Mouse (Mus musculus) embryonic facial prominence, embryonic 15.5 days (tissue): ENCODE measurements around the gene Creb3. TPM values are rescaled to one million over a fixed set of nuclear protein-coding genes. Genes with fewer than 3 reads are reported as not detected.
"Not testable (repeated sequence)": the region's sequence is repeated elsewhere in the genome, so short reads cannot be mapped to it uniquely, and the experiment has no call there.

Source experiments
- ATAC-seq: fragments of 200-750 bp; cut with Nextera tagmentation; 2 replicates; pipeline ENCODE4 v1.8.0; 2017; ENCODE audit warnings: low read depth, moderate TSS enrichment; ENCODE audit not compliant: insufficient number of reproducible peaks, low FRiP score, low TSS enrichment
- H3K27ac ChIP-seq: fragments of 300-500 bp; sonication (generic); replicated peaks from 2 replicates; pipeline ENCODE4 v1.5.1; 2015; ENCODE audit warnings: mild to moderate bottlenecking, inconsistent platforms
- H3K27me3 ChIP-seq: fragments of 300-500 bp; sonication (generic); 2 replicates; pipeline ENCODE4 v1.6.1; 2015; ENCODE audit warnings: inconsistent platforms
- H3K36me3 ChIP-seq: fragments of 300-500 bp; sonication (generic); 2 replicates; pipeline ENCODE4 v1.6.1; 2015; ENCODE audit warnings: mild to moderate bottlenecking, inconsistent platforms
- H3K4me1 ChIP-seq: fragments of 300-500 bp; sonication (generic); 2 replicates; pipeline ENCODE4 v1.6.1; 2015; ENCODE audit warnings: inconsistent platforms
- H3K4me2 ChIP-seq: fragments of 300-500 bp; sonication (generic); replicated peaks from 2 replicates; pipeline ENCODE4 v1.6.1; 2015; ENCODE audit warnings: mild to moderate bottlenecking, inconsistent platforms
- H3K4me3 ChIP-seq: fragments of 300-500 bp; sonication (generic); replicated peaks from 2 replicates; pipeline ENCODE4 v1.5.1; 2015; ENCODE audit warnings: mild to moderate bottlenecking, inconsistent platforms
- H3K9ac ChIP-seq: fragments of 300-500 bp; sonication (generic); 2 replicates; pipeline ENCODE4 v1.6.1; 2015; ENCODE audit warnings: inconsistent platforms
- H3K9me3 ChIP-seq: fragments of 300-500 bp; sonication (generic); replicated peaks from 2 replicates; pipeline ENCODE4 v1.6.1; 2016; ENCODE audit warnings: inconsistent platforms
- WGBS: fragments of 180-500 bp; shearing (Covaris S2); methylation state at CpG from one replicate; pipeline ENCODE4 v1.1.7; 2015; 5-methylcytosine and 5-hydroxymethylcytosine counted together
- polyA plus RNA-seq: library from polyadenylated mRNA; unstranded; fragments of >200 nt; fragmentation: Nextera tagmentation; extraction: Ambion mirVana; gene quantifications from 2 replicates; pipeline ENCODE4 v1.2.1, GENCODE M21; 2015

The Creb3 gene
- polyA plus RNA-seq, 1 experiment from 2014 or later, result 77.5 TPM

GRCm38 (mm10) chr4:43533270-43533669, 28.9 kb upstream of the Creb3 start:
- 80% methylated on average over 9 of the region's 9 CpGs for WGBS

GRCm38 (mm10) chr4:43535628-43536027, 26.5 kb upstream of the Creb3 start:
- WGBS, result 91% methylated on average over 8 of the region's 8 CpGs
- no peak overlapping the region for H3K27ac ChIP-seq
- no peak overlapping the region for H3K4me2 ChIP-seq
- H3K36me3 ChIP-seq, result peaks cover 97% of the 10 kb centered on the region
- H3K9ac ChIP-seq, result no peak overlapping the region
- no peaks in the 10 kb centered on the region for H3K9me3 ChIP-seq
- H3K27me3 ChIP-seq, result no peaks in the 10 kb centered on the region
- H3K4me3 ChIP-seq, result no peak overlapping the region
- H3K4me1 ChIP-seq, result no peaks in the 10 kb centered on the region
- ATAC-seq, result no peak

More at GRCm38 (mm10) chr4:43533270-43533669, 28.9 kb upstream of the Creb3 start:
- H3K9me3 ChIP-seq, result no peaks in the 10 kb centered on the region
- H3K4me1 ChIP-seq, result 0 out of 2 replicates have a peak, but pooled peaks cover 3% of the 10 kb centered on the region
- ATAC-seq, result no peak
- H3K36me3 ChIP-seq, result peaks cover 73% of the 10 kb centered on the region
- no peak overlapping the region for H3K27ac ChIP-seq
- H3K4me3 ChIP-seq, result no peak overlapping the region
- H3K27me3 ChIP-seq, result no peaks in the 10 kb centered on the region
- no peak overlapping the region for H3K4me2 ChIP-seq
- H3K9ac ChIP-seq, result no peak overlapping the region

- WGBS, result 95% methylated on average over 9 of the region's 9 CpGs
- H3K36me3 ChIP-seq, result peaks cover 97% of the 10 kb centered on the region
These were observed 26.1 kb upstream of the Creb3 start for GRCm38 (mm10) chr4:43536031-43536430.

DNA sequence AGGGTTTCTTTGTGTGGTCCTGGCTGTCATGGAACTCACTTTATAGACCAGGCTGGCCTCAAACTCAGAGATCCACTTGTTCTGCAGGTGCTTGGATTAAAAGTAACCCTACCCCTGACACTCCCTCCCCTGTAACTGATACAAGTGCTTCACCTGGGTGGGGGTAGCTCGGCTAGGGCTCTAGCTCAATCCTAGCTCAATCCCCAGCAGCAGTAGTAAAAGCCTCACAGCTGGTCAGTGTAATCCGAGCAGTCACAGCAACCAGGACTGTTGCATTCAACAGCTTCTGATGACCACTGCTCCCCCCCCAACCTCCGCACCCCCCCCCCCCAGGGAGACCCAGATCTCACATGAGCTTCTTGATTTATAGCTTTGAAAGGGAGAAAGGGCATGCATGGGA, 20.1 kb upstream of the Creb3 start:
- Histone ChIP-seq H3K4me2 (no peak overlapping the region), H3K27me3 (no peaks in the 10 kb centered on the region), H3K27ac (no peak overlapping the region), H3K36me3 (peaks cover 99% of the 10 kb centered on the region), H3K4me1 (no peaks in the 10 kb centered on the region), H3K4me3 (no peak overlapping the region), H3K9me3 (no peaks in the 10 kb centered on the region), H3K9ac (no peak overlapping the region)
- no peak for ATAC-seq
- WGBS, result 43% methylated on average over 3 of the region's 3 CpGs

More at GRCm38 (mm10) chr4:43536031-43536430, 26.1 kb upstream of the Creb3 start:
- ATAC-seq, result no peak
- H3K4me1 ChIP-seq, result no peaks in the 10 kb centered on the region
- H3K4me2 ChIP-seq, result no peak overlapping the region
- H3K4me3 ChIP-seq, result no peak overlapping the region
- no peaks in the 10 kb centered on the region for H3K27me3 ChIP-seq
- no peak overlapping the region for H3K27ac ChIP-seq
- no peak overlapping the region for H3K9ac ChIP-seq
- H3K9me3 ChIP-seq, result no peaks in the 10 kb centered on the region

GRCm38 (mm10) chr4:43546375-43547047, 15.6 kb upstream of the Creb3 start:
- ATAC-seq, result no peak
- H3K4me1 ChIP-seq, result no peaks in the 10 kb centered on the region
- H3K4me2 ChIP-seq, result no peak overlapping the region
- 91% methylated on average over 12 of the region's 12 CpGs for WGBS
- no peaks in the 10 kb centered on the region for H3K27me3 ChIP-seq
- no peak overlapping the region for H3K9ac ChIP-seq
- H3K27ac ChIP-seq, result no peak overlapping the region
- no peak overlapping the region for H3K4me3 ChIP-seq
- peaks cover 100% of the 10 kb centered on the region for H3K36me3 ChIP-seq
- H3K9me3 ChIP-seq, result no peaks in the 10 kb centered on the region

- H3K4me1 ChIP-seq, result no peaks in the 10 kb centered on the region
- no peak for ATAC-seq
- WGBS, result 94% methylated on average over 8 of the region's 8 CpGs
- H3K9me3 ChIP-seq, result no peaks in the 10 kb centered on the region
- no peak overlapping the region for H3K27ac ChIP-seq
- H3K27me3 ChIP-seq, result no peaks in the 10 kb centered on the region
- H3K36me3 ChIP-seq, result peaks cover 99% of the 10 kb centered on the region
- H3K4me2 ChIP-seq, result no peak overlapping the region
- no peak overlapping the region for H3K4me3 ChIP-seq
- H3K9ac ChIP-seq, result no peak overlapping the region
These were observed 15.0 kb upstream of the Creb3 start for GRCm38 (mm10) chr4:43547160-43547559.

- WGBS, result 94% methylated on average over 12 of the region's 12 CpGs
- Histone ChIP-seq H3K4me2 (no peak overlapping the region), H3K27me3 (no peaks in the 10 kb centered on the region), H3K4me3 (no peak overlapping the region), H3K27ac (no peak overlapping the region), H3K9ac (no peak overlapping the region), H3K36me3 (peaks cover 99% of the 10 kb centered on the region), H3K9me3 (no peaks in the 10 kb centered on the region), H3K4me1 (no peaks in the 10 kb centered on the region)
- no peak for ATAC-seq
These were observed 13.1 kb upstream of the Creb3 start for GRCm38 (mm10) chr4:43549055-43549454.

GRCm38 (mm10) chr4:43551854-43552253, 10.3 kb upstream of the Creb3 start:
- not testable (repeated sequence) for H3K9me3 ChIP-seq, H3K27ac ChIP-seq, H3K4me1 ChIP-seq, H3K4me3 ChIP-seq, H3K9ac ChIP-seq, H3K4me2 ChIP-seq, ATAC-seq, H3K27me3 ChIP-seq
- 87% methylated on average over 6 of the region's 6 CpGs for WGBS
- peaks cover 99% of the 10 kb centered on the region for H3K36me3 ChIP-seq

DNA sequence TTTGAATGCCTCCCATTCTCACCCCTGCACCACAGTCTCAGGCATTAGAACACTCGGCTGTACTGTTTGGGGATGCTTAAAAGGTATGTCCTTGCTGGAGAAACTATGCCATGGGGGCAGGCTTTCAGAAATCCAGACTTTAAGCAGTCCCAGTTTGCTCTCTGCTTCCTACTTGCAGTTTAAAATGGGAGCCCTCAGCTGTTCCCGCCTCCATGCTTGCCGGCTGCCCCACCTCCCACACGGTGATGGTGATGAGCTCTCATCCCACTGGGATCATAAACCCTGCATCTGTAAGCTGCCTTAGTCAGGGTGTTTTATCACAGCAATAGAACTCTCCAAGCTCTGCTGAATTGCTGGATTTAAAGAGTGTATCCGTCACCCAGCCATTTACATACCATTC, 9.7 kb upstream of the Creb3 start:
- 98% methylated on average over 5 of the region's 5 CpGs for WGBS
- H3K36me3 ChIP-seq, result peaks cover 93% of the 10 kb centered on the region
- no peak overlapping the region for H3K9ac ChIP-seq
- H3K4me2 ChIP-seq, result no peak overlapping the region
- peaks cover 5% of the 10 kb centered on the region for H3K4me1 ChIP-seq
- H3K27me3 ChIP-seq, result no peaks in the 10 kb centered on the region
- no peak for ATAC-seq
- H3K27ac ChIP-seq, result no peak overlapping the region
- H3K4me3 ChIP-seq, result no peak overlapping the region
- H3K9me3 ChIP-seq, result no peaks in the 10 kb centered on the region

GRCm38 (mm10) chr4:43553891-43554290, 8.2 kb upstream of the Creb3 start:
- Histone ChIP-seq H3K27ac (no peak overlapping the region), H3K4me2 (no peak overlapping the region), H3K4me1 (peaks cover 19% of the 10 kb centered on the region), H3K9me3 (no peaks in the 10 kb centered on the region), H3K36me3 (peaks cover 79% of the 10 kb centered on the region), H3K27me3 (no peaks in the 10 kb centered on the region), H3K9ac (no peak overlapping the region), H3K4me3 (no peak overlapping the region)
- no peak for ATAC-seq

GRCm38 (mm10) chr4:43555926-43556325, 6.2 kb upstream of the Creb3 start:
- Histone ChIP-seq H3K4me2 (no peak overlapping the region), H3K9me3 (no peaks in the 10 kb centered on the region), H3K9ac (no peak overlapping the region), H3K4me1 (peaks cover 40% of the 10 kb centered on the region), H3K36me3 (peaks cover 58% of the 10 kb centered on the region), H3K27me3 (no peaks in the 10 kb centered on the region), H3K27ac (no peak overlapping the region), H3K4me3 (no peak overlapping the region)
- ATAC-seq, result no peak
- 94% methylated on average over 7 of the region's 7 CpGs for WGBS

DNA sequence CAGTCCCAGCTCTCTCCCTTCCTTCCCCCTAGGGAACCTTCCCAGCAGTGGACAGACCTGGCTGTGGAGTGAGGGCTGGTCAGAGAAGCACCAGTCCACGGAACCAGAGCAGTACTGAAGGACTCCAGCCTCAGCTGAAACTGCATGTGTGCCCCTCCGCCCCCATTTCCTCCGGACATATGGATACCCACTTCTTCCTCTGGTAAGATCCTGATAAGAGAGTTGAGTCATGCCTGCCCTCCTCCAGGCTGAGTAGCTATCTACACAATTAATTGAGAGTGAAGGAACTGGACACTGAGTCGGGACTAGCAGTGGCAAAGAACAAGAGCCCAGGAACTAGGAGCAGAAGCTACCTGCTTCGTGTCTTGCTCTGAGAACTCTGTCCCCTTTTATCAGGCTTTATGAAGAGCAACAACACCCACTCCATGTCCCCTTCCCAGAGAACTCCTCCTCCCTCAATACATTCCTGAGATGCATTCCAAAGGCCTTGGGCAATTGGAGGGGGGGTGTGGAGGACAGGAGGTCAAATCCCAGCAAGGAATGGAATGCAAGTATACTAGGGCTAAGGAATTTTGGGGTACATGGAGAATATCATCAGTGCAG, 4.0 kb upstream of the Creb3 start:
- peak overlapping the region; percentile 21; the same call in 1 of the 2 replicates for H3K9ac ChIP-seq
- H3K4me1 ChIP-seq, result peaks cover 43% of the 10 kb centered on the region
- no peaks in the 10 kb centered on the region for H3K27me3 ChIP-seq
- H3K36me3 ChIP-seq, result peaks cover 37% of the 10 kb centered on the region
- 21% methylated on average over 5 of the region's 5 CpGs for WGBS
- ATAC-seq, result no peak
- no peaks in the 10 kb centered on the region for H3K9me3 ChIP-seq
- H3K4me3 ChIP-seq, result peak overlapping the region; percentile 27
- peak overlapping the region; percentile 85 for H3K27ac ChIP-seq
- peak overlapping the region; percentile 84 for H3K4me2 ChIP-seq
